Mouse (Mus musculus) left cerebral cortex, postnatal 10 days (tissue): ENCODE data around the gene Rab31. TPM values are rescaled to one million over a fixed set of nuclear protein-coding genes. Genes with fewer than 3 reads are reported as not detected.

ENCODE experiments used
- DNase-seq, 2 experiments: peaks; one replicate each; pipeline ENCODE4 v3.0.0; 2021 to 2022; ENCODE audit warnings: low spot score in 2 of 2, mixed read lengths in 1 of 2; ENCODE audit errors: extremely low spot score in 1 of 2
- intact Hi-C: fragments of 180-260 bp; cut with DNase I; formaldehyde crosslinking; loops from one replicate; pipeline ENCODE4 v1.15.1; 2025
- total RNA-seq, 2 experiments: library from RNA; stranded (reverse); gene quantifications; 2 replicates each; pipeline ENCODE4 v1.2.3; 2021

Gene Rab31
- total RNA-seq, 2 experiments from 2014 or later, result 82.5 to 84.5 TPM

DNA sequence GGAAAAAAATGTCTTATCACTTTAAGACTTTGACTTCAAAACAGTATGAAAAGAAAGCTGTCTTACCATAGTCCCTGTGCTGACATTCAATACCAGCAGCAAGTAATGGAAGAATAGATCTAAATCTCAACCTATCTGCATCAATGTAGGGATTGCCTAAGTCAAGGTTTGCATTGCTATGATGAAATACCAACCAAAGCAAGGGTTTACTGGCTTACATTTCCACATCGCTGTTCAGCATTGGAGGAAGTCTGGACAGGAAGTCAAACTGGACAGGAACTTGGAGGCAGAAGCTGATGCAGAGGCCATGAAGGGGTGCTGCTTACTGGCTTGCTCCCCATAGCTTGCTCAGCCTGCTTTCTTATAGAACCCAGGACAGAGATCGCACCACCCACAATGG, 54.0 kb downstream of the Rab31 start:
- intact Hi-C loops, result no loop called here
- DNase-seq, result no peak

GRCm38 (mm10) chr17:65717658-65718199, 54.8 kb downstream of the Rab31 start:
- DNase-seq, result no peak
- intact Hi-C loops, result no loop called here

GRCm38 (mm10) chr17:65714060-65714459, 58.5 kb downstream of the Rab31 start:
- intact Hi-C loops, result no loop called here
- DNase-seq, result no peak

DNA sequence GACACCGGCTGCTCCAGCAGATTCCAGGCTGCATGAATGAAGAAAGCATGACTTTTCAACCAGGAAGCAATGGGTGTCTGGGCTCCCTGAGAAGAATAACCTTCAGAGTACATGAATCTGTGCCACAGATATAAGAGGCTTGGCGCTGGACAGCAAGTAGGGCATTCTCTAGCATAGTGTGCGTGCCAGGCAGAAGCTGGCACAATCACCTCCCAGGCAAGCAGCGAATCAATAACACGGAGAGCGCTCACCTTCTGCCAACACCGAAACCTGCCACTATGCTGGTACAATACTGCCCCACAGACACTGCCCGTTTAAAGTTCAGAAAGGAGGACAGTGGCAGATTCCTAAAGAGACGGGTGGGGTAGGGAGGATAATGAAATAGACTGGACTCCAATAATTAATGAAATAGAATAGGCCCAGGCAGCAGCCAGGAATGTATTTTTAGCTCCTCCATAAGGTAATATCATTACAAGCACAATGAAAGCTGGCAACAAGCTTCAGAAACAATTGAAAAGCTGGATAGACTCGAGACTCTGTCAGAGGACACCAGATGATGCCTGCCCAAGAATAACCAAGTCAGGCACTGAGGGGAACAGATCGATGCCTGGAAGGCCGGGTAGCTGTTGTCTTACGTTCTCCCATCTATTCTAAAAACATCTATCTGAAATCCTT, 59.6 kb downstream of the Rab31 start:
- intact Hi-C loops, result no loop called here
- no peak for DNase-seq

- intact Hi-C loops, result no loop called here
- DNase-seq, result no peak
Measured at GRCm38 (mm10) chr17:65711779-65712178, 60.8 kb downstream of the Rab31 start.

GRCm38 (mm10) chr17:65710576-65710975, 62.0 kb downstream of the Rab31 start:
- intact Hi-C loops, result no loop called here
- DNase-seq, result peak in 1 of 2 experiments; percentile 56

DNA sequence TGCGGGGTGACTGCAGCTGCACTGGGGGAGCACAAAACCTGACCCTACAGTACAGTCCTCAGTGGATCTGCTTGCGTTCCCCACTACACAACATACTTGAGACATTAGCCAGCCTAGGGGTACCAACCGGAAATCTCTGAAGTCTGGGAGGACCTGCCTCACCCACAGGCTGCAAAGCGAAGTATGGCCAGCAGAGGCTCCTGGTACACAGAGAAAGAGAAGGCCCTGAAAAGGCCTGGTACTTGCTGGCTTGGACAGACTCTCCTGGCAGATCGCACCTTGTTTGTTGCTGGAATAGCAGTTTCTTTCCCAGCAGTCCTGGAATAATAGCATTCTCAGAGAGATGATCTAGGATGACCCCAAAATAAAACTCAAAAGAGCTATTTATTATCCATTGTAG, 66.3 kb downstream of the Rab31 start:
- intact Hi-C loops, result loop anchor here (5.0 kb wide), 1 partner anchor 66 kb away; the partner anchor contains the start of gene Rab31
- DNase-seq, result peak; percentile 62 to 83

- no peak for DNase-seq
- intact Hi-C loops, result no loop called here
Measured at GRCm38 (mm10) chr17:65703527-65704391, 68.8 kb downstream of the Rab31 start.

DNA sequence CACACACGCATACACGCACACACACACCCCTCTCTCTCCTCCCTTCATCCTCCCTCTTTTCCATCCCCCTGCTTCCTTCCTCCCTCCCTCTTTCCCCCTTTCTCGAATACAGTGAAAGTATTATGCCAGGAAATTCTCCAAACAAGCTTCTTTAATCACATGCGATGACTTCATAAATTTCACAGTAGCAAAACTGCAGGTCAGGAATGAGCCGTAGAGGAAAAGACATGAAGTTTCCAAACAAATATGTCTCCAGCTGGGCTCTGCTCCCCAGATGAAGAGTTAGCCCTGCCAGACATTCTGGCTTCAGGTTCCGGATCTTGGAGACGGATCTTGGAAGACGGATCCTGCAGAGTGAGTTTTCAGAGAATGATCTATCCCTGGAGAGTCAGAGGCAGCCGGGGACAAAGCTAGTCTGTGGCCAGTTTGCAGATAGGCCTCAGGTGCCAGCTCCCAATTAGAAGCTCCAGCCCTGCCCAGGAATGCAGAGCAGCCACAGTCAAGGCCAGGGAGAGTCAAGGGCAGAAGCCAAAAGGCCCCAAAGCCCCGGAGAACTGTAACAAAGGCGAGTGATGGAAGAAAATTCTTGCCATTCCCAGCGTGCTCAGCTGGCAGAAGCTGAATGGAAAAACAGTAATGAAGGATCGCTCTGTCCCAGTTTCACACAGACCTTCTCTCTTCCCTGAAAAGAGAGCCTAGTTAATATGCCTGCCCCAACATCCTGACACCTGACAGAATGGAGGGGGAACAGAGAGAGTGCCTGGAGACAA, 70.6 kb downstream of the Rab31 start:
- intact Hi-C loops, result no loop called here
- peak; percentile 60 to 75 for DNase-seq

DNA sequence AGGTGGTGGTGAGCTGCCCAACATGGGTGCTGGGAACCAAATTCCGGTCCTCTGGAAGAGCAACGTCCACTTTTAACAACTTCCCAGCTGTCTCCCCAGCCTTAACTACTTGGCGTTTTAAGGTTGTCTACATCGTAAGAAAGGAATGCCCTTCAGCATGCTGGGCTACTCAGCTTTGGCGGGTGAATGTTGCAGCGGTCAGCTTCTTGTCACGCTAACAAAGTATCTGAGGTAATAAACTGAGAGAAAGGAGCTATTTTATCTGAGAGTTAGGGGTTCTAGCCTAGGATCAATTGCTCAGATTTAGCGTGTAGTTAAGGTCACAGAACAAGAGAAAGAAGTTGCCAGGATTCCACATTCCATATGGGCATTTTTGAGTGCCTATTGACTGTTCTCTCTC, 71.2 kb downstream of the Rab31 start:
- no peak for DNase-seq
- intact Hi-C loops, result no loop called here

GRCm38 (mm10) chr17:65700060-65700459, 72.5 kb downstream of the Rab31 start:
- intact Hi-C loops, result no loop called here
- no peak for DNase-seq

GRCm38 (mm10) chr17:65697791-65698463, 74.6 kb downstream of the Rab31 start:
- no peak for DNase-seq
- intact Hi-C loops, result no loop called here

- intact Hi-C loops, result no loop called here
- no peak for DNase-seq
Measured at GRCm38 (mm10) chr17:65696939-65697338, 75.6 kb downstream of the Rab31 start.

GRCm38 (mm10) chr17:65692276-65692675, 80.3 kb downstream of the Rab31 start:
- DNase-seq, result no peak
- intact Hi-C loops, result no loop called here

GRCm38 (mm10) chr17:65683731-65684130, 88.8 kb downstream of the Rab31 start:
- peak in 1 of 2 experiments; percentile 34 for DNase-seq
- intact Hi-C loops, result no loop called here

DNA sequence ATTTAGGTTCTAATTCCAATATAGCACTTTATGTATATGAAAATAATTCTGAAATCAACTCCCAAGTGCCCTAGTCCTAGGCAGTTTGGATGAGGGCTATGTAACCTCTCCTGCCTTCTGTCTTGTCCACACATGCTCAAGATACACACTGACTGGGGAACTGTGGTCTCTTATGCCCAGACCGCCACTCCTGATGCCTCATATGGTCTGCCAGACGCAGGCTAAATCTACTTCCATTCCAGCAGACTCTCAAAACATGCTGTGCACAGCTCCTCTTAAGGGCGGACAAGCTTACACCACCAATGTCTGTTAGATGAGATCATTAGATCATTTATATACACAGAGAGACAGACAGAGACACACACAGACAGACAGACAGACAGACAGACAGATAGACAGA, 89.2 kb downstream of the Rab31 start:
- intact Hi-C loops, result no loop called here

DNA sequence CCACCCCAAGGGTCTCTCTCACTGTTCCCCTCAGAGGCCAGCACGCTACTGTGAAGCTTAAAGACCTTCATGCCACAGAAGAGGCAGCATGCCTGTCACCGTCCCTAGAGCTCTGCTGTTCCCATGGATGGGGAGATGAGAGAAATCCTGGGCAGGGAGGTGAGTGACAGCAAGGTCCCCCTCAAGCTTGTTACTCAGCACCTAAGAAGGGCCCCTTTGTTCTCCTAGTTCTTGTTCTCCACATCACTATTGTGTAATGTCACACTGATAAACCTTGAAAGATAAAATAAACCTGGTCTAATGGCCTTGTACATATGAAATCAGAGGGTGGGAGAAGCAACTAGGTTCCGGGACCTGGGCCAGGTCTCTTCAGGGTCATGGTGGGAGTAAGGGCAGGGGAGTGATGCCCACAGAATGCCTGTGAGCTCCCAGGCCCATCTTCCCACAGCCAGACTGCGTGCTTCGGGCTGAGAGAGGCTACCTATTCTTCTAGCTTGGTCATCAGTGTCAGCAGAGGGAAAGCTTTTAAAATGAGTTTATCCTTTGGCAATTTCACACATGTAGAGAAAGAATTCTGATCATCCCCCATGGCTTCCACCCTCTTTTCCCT, 90.4 kb downstream of the Rab31 start:
- intact Hi-C loops, result no loop called here
- DNase-seq, result no peak

More for the DNA sequence above, 89.2 kb downstream of the Rab31 start:
- DNase-seq, result no peak

- no peak for DNase-seq
- intact Hi-C loops, result no loop called here
Measured at GRCm38 (mm10) chr17:65681516-65681915, 91.0 kb downstream of the Rab31 start.
